Mouse (Mus musculus): ENCODE measurements around the gene Cdk5rap2. TPM values are rescaled to one million over a fixed set of nuclear protein-coding genes. Genes with fewer than 3 reads are reported as not detected.

Cdk5rap2 gene
- total and polyA plus RNA-seq, 2 experiments from 2014 or later = 5.7 to 12.2 TPM

- no peak overlapping the region for H3K9ac ChIP-seq (replicated peaks; ENCODE audit: low read length, poor library complexity, severe bottlenecking)
- no peak for TF ChIP-seq CTCF (IDR thresholded peaks at IDR 0.05)
- peaks cover 18% of the 10 kb centered on the region for H3K36me3 ChIP-seq (ENCODE audit: insufficient read depth, low read length)
- H3K4me2 ChIP-seq (ENCODE audit: low read depth, low read length, poor library complexity, severe bottlenecking) = no peak overlapping the region
- 77% methylated on average over 2 of the region's 2 CpGs for WGBS
- no peaks in the 10 kb centered on the region for H3K27me3 ChIP-seq (ENCODE audit: insufficient read depth, low read length)
- no peaks in the 10 kb centered on the region for H3K9me3 ChIP-seq (ENCODE audit: low read length)
- H3K4me1 ChIP-seq (ENCODE audit: insufficient read depth, low read length) = no peaks in the 10 kb centered on the region
- H3K27ac ChIP-seq (ENCODE audit: low read depth, low read length) = no peak overlapping the region
- no peak overlapping the region for H3K4me3 ChIP-seq (ENCODE audit: low read depth, low read length)
- DNase-seq (ENCODE audit: low spot score) (no peak), ATAC-seq (ENCODE audit: low FRiP score) (no peak)
Measured at GRCm38 (mm10) chr4:70224503-70224902, 185.7 kb downstream of the Cdk5rap2 start.

DNA sequence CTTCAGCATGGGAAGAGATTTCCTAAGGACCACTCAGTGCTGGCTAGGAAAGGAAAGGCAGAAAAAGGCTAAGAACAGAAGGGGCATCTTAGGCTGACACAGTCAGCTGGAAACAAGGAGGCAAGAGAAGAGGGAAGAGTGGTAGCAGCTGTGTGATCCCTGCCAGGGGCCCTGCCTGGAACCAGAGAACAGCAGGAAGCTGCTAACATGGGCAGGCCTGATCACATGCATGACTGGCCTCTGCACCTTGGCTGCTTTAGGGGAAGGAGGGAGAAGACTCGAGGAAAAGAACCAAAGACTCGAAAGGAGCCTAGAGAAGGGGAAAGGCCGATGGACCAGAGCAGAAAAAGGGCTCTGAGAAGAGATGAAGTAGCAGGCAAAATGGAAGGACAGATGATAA lies 188.4 kb downstream of the Cdk5rap2 start:
- no peak for TF ChIP-seq CTCF (IDR thresholded peaks at IDR 0.05)
- 45% methylated on average over 3 of the region's 3 CpGs for WGBS
- H3K4me1 ChIP-seq (ENCODE audit: insufficient read depth, low read length) = no peaks in the 10 kb centered on the region
- no peak for DNase-seq (ENCODE audit: low spot score)
- no peaks in the 10 kb centered on the region for H3K27me3 ChIP-seq (ENCODE audit: insufficient read depth, low read length)
- H3K4me3 ChIP-seq (ENCODE audit: low read depth, low read length) = no peak overlapping the region
- peaks cover 14% of the 10 kb centered on the region for H3K36me3 ChIP-seq (ENCODE audit: insufficient read depth, low read length)
- no peak for ATAC-seq (ENCODE audit: low FRiP score)
- H3K9ac ChIP-seq (replicated peaks; ENCODE audit: low read length, poor library complexity, severe bottlenecking) = no peak overlapping the region
- no peak overlapping the region for H3K4me2 ChIP-seq (ENCODE audit: low read depth, low read length, poor library complexity, severe bottlenecking)
- H3K9me3 ChIP-seq (ENCODE audit: low read length) = no peaks in the 10 kb centered on the region
- H3K27ac ChIP-seq (ENCODE audit: low read depth, low read length) = no peak overlapping the region

DNA sequence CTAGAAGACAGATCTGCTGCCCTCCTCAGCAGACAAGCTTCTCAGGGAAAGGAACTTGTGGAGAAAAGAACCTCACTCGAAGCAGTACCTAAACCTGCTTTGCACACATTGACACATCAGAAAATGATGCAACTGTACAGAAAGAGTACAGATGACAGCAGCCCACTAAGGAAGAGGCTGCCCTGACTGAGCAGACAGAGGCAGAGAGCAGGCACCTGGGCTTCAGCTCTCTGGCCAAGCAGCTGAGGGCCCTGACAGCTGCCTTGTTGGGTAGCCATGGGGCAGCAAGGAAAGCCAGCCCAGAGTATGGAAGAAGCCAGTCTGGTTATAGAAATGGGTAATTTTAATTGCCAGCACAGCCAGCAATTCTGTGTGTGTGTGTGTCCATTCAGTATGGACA lies 188.9 kb downstream of the Cdk5rap2 start:
- TF ChIP-seq CTCF (IDR thresholded peaks at IDR 0.05) = no peak
- H3K27me3 ChIP-seq (ENCODE audit: insufficient read depth, low read length) = no peaks in the 10 kb centered on the region
- DNase-seq (ENCODE audit: low spot score) (no peak), ATAC-seq (ENCODE audit: low FRiP score) (no peak)
- H3K4me3 ChIP-seq (ENCODE audit: low read depth, low read length) = no peak overlapping the region
- no peak overlapping the region for H3K27ac ChIP-seq (ENCODE audit: low read depth, low read length)
- 87% methylated on average over 1 of the region's 1 CpGs for WGBS
- no peak overlapping the region for H3K4me2 ChIP-seq (ENCODE audit: low read depth, low read length, poor library complexity, severe bottlenecking)
- H3K36me3 ChIP-seq (ENCODE audit: insufficient read depth, low read length) = peaks cover 14% of the 10 kb centered on the region
- no peaks in the 10 kb centered on the region for H3K9me3 ChIP-seq (ENCODE audit: low read length)
- no peaks in the 10 kb centered on the region for H3K4me1 ChIP-seq (ENCODE audit: insufficient read depth, low read length)
- no peak overlapping the region for H3K9ac ChIP-seq (replicated peaks; ENCODE audit: low read length, poor library complexity, severe bottlenecking)

DNA sequence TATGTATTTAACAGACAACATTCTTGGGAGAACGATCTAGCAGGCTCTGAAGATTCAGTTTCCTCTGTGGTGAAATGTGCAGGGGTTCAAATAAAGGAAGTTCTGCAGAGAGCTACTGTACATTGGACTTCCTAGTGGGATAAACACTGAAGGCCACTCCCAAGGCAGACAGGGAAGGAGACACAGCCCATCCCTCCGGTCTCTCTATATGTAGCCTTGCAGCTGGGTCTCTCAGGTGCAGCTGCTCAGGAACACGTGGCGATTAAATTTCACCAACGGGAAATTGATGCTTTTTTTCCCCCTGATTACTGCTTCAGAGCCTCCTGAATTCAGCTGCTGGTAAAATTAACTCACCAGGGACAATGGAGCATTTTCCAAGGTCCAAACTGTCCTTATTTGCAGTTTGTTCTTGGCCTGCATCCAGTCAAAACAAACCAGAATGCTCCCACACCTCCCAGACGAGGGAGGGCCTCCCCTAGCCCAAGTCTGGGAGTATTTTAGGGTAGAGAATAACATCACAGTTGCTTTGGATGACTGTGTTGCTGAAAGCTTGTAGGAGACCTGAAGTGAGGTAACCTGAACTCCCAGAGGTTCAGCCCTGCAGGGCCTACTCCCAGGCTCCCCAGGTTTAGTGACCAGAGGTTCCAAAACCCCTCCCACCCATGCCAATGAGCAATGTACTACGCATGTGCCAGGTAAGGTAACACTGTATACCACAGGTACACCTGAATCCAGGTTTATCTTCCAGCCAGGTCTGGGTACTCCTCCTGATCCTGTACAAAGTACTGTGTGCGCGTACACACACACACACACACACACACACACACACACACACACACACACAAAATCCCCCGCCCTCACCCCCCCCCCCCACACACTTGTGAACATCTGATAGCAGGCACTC lies 189.7 kb downstream of the Cdk5rap2 start:
- Histone ChIP-seq H3K27me3 (ENCODE audit: insufficient read depth, low read length) (no peaks in the 10 kb centered on the region), H3K36me3 (ENCODE audit: insufficient read depth, low read length) (peaks cover 14% of the 10 kb centered on the region), H3K4me3 (ENCODE audit: low read depth, low read length) (no peak overlapping the region), H3K4me2 (ENCODE audit: low read depth, low read length, poor library complexity, severe bottlenecking) (no peak overlapping the region), H3K4me1 (ENCODE audit: insufficient read depth, low read length) (no peaks in the 10 kb centered on the region), H3K27ac (ENCODE audit: low read depth, low read length) (no peak overlapping the region), H3K9ac (replicated peaks; ENCODE audit: low read length, poor library complexity, severe bottlenecking) (no peak overlapping the region), H3K9me3 (ENCODE audit: low read length) (no peaks in the 10 kb centered on the region)
- 70% methylated on average over 10 of the region's 10 CpGs for WGBS
- TF ChIP-seq CTCF (IDR thresholded peaks at IDR 0.05) = no peak
- no peak for ATAC-seq (ENCODE audit: low FRiP score)
- DNase-seq (ENCODE audit: low spot score) = peak; percentile 25

DNA sequence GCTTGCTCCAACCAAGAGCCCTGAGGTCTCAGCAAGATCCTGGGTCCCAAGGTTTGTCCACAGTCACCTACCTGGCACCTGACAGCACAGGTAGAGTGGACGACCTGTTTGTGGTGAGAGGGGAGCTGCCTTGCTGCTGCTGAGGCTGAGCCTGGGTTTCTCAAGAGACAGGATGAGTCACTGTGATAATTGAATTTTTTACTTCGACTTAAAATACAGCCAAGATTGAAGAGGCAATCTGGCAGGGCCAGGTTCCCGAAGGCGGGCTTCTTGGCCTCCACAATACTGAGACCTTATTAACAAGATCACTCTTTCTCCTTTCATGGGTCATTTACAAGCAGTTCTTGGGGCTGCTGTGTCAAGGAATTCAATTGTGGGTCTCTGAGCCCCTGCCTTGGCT lies 190.5 kb downstream of the Cdk5rap2 start:
- H3K27ac ChIP-seq (ENCODE audit: low read depth, low read length) = no peak overlapping the region
- no peak for TF ChIP-seq CTCF (IDR thresholded peaks at IDR 0.05)
- peaks cover 14% of the 10 kb centered on the region for H3K36me3 ChIP-seq (ENCODE audit: insufficient read depth, low read length)
- 85% methylated on average over 4 of the region's 4 CpGs for WGBS
- H3K4me3 ChIP-seq (ENCODE audit: low read depth, low read length) = no peak overlapping the region
- H3K9me3 ChIP-seq (ENCODE audit: low read length) = no peaks in the 10 kb centered on the region
- H3K4me2 ChIP-seq (ENCODE audit: low read depth, low read length, poor library complexity, severe bottlenecking) = no peak overlapping the region
- H3K27me3 ChIP-seq (ENCODE audit: insufficient read depth, low read length) = no peaks in the 10 kb centered on the region
- H3K9ac ChIP-seq (replicated peaks; ENCODE audit: low read length, poor library complexity, severe bottlenecking) = no peak overlapping the region
- DNase-seq (ENCODE audit: low spot score) = no peak
- no peaks in the 10 kb centered on the region for H3K4me1 ChIP-seq (ENCODE audit: insufficient read depth, low read length)
- ATAC-seq (ENCODE audit: low FRiP score) = no peak

DNA sequence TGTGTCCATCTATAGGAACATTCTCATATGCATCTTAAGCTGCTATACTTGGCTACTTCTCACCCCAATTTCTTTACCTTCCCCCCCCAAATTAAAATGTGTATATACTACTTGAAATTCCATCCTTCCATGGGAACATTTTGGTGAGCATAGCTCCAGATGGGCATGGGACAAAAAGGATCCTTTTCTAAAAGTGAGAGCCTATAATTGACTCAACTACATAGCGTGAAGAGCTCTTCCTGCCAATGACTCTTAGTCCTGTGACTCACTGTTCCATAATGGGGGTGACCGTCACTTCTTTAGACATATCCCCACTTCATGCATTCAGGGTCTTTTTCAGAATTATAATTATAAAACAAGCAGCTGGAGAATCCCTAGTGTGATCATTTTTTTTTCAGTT lies 224.3 kb downstream of the Cdk5rap2 start:
- DNase-seq (ENCODE audit: low spot score) (no peak), ATAC-seq (ENCODE audit: low FRiP score) (no peak)
- no peak for TF ChIP-seq CTCF (IDR thresholded peaks at IDR 0.05)
- H3K4me3 ChIP-seq (ENCODE audit: low read depth, low read length) = no peak overlapping the region
- no peaks in the 10 kb centered on the region for H3K9me3 ChIP-seq (ENCODE audit: low read length)
- H3K27ac ChIP-seq (ENCODE audit: low read depth, low read length) = no peak overlapping the region
- no peaks in the 10 kb centered on the region for H3K27me3 ChIP-seq (ENCODE audit: insufficient read depth, low read length)
- no peak overlapping the region for H3K9ac ChIP-seq (replicated peaks; ENCODE audit: low read length, poor library complexity, severe bottlenecking)
- 91% methylated on average over 2 of the region's 2 CpGs for WGBS
- H3K36me3 ChIP-seq (ENCODE audit: insufficient read depth, low read length) = no peaks in the 10 kb centered on the region
- no peaks in the 10 kb centered on the region for H3K4me1 ChIP-seq (ENCODE audit: insufficient read depth, low read length)
- H3K4me2 ChIP-seq (ENCODE audit: low read depth, low read length, poor library complexity, severe bottlenecking) = no peak overlapping the region

Other genes starting within 250 kb of the Cdk5rap2 start
- gene Megf9, start 124.6 kb upstream of the Cdk5rap2 start, total RNA-seq (2014; rRNA removed) = 66.3 and 84.6 TPM in 2 replicates
- gene Megf9, start 124.6 kb upstream of the Cdk5rap2 start, polyA plus RNA-seq (2015; fragmentation: Nextera tagmentation; extraction: Ambion mirVana) = 26.0 and 30.1 TPM in 2 replicates

Measured in midbrain, postnatal 0 days (tissue).